Mouse (Mus musculus): Measurements from ENCODE around the gene Rccd1.
A peak's percentile ranks its signal among the peaks of the same experiment; 100 is the strongest.

- TF ChIP-seq CTCF (IDR thresholded peaks at IDR 0.05; ENCODE audit: low read depth): peak; percentile 29; the same call in 1 of the 2 replicates
- no peak for TF ChIP-seq EP300 (IDR thresholded peaks at IDR 0.05; ENCODE audit: low read depth)
Observed at GRCm38 (mm10) chr7:80307766-80308165, 16.5 kb downstream of the Rccd1 start.

Measured in liver, postnatal 0 days (tissue).